Mouse (Mus musculus): ENCODE results near the gene Ndufb7.
"Not testable (repeated sequence)": the region's sequence is repeated elsewhere in the genome, so short reads cannot be mapped to it uniquely, and the experiment has no call there.

The Ndufb7 gene

DNA sequence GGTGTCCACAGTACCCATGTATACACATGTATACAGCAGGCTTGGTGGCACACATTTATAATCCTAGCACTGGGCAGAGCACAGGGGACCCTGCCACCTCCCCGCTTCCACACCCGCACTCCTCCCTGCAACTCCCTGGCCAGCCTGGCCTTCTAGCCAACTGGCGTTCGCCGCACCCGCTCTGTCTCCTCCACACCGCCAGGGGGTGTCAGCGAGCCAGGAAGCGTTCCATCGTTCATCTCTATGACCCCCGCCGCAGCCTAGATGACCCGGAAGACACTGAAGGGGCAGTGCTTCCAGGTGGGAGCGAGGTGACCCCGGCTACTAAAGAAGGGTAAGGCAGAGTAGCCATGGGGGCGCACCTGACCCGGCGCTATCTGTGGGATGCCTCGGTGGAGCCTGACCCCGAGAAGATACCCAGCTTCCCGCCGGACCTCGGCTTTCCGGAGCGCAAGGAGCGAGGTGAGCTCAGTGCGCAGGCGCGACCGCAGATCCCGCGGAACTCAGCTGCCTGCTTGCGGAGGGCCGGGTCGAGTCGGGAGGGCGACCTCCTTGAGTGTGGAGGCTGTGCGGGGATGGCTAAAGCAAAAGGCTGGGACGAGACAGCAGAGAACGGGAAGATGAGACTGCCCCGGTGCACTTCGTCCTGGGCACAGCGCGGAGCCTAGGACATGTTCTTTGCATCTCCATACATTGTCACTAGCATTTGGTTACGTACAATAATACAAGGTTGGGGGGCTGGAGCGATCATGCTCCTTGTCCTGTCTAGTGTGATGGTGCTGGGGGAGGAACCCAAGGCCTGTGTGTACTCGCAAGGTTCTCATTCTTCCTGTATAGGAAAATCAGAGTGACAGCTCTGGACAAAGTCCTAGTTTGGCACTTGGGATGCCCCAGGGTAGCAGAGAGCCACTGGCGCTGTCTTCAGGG lies at the start of gene Ndufb7:
TSS of gene Ndufb7 (plus strand) at position 203 of the 927 bp plus-strand sequence.
- DNase-seq, result peak; percentile 94

DNA sequence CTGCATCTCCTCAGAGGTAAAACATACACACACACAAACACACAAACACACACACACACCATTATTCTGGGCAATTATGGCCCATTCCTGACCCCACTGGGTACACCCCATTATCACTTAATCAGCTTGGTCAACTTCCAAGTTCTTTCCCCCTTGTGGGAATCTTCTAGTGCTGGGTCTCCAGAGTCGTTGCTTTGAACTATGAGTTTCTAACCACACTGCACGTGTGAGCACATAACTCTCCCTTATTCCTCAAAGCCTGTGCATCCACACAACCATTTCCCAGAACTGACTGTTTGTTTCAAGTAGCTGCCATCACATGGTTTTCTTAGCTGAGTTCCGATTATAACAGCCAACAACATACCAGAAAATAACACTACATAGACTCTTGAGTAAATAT lies 46.0 kb upstream of the Ndufb7 start:
- no peak for DNase-seq

DNA sequence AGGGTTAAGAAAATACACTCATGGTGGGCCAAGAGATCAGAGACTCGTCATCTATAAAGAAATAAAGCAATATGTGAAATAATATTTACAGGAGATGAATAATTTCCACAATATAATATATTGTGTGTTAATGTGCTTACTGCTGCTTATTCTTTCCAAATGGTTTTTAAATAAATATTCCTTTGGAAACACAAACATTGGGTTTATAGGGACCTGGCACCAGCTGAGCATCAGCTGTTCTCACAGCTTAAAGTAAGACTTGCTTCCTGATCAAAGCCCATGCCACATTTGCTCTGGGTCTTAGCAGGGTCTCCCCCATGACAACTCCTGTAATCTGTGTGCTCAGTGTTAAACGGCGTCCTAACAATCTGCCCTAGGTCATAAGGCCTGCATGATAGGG lies 45.6 kb upstream of the Ndufb7 start:
- DNase-seq, result not testable (repeated sequence)

GRCm38 (mm10) chr8:83521310-83521709 lies 45.2 kb upstream of the Ndufb7 start:
- DNase-seq, result no peak

GRCm38 (mm10) chr8:83534802-83535201 lies 31.7 kb upstream of the Ndufb7 start:
- DNase-seq, result no peak

- DNase-seq, result no peak
Measured at GRCm38 (mm10) chr8:83535736-83536135, 30.7 kb upstream of the Ndufb7 start, which contains the start of gene Olfr370. Gene Olfr370, plus strand, starts transcription at chr8:83535780.

- DNase-seq, result no peak
Measured at GRCm38 (mm10) chr8:83562669-83563068, 3.8 kb upstream of the Ndufb7 start.

DNA sequence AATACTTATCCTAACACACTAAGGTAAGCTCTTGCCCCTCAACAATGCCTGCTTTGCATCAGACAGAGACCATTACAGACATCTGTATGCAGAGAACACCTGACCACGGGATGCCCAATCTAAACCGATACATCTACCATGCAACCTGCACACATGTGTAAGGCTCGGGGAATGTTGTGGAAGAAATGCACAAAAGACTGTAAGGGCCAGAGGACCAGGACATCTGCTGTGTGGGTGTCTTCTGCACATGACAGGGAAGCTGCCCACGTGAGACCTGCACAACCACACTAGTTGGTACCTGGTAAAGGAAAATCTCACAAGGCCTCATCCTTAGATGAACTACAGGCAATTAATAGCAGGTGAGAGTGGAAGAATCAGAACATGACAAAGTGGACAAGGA lies 3.2 kb upstream of the Ndufb7 start:
- no peak for DNase-seq

DNA sequence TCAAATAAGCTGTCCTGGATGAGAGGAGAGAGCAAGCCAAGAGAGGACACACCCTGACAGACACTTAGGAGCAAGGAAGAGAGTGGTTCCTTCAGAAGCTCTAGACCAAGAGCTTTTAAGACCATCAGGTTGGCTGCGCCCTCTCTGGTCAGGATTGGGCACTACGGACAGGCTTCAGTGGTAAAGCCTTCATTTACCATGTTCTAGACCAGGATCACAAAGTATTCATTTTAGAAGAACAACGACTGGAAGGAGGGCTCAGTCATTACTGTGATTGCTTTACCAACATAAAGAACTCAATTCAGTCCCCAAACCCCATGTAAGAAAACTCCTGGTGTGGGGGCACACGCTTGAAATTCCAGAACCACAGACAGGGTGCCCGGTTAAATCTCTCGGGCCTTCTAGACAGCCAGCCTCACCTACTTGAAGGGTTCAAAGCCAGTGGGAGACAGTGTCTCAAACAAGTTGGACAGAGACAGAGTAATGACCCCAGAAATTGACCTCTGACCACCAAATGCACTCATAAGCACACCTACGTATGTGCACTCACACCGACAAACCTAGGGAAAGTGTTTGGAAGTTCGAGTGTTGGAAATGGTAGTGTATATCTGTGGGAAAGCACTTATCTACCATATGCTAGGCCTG lies 618 bp upstream of the Ndufb7 start:
- peak; percentile 83 for DNase-seq

GRCm38 (mm10) chr8:83567668-83568067 lies 1.2 kb downstream of the Ndufb7 start:
- DNase-seq, result peak; percentile 2

DNA sequence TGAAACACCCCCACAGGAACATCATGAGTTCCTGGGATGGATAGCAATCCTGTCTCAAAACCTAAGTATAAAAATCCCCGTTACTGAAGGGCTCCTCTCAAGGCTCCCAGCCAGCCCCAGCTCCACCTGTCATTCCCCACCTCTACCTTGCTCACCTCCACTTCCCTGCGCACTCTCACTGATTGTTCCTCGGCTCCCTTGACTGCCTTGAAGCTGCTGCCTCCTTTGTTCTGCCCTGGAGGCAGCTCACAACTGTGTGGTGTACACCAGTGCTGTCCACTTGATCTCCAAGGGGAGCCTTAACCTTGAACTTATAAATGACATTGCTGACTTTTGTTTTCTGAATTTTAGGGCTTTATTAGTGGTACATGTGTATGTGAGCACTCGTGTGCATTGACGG lies 1.7 kb downstream of the Ndufb7 start:
- DNase-seq, result no peak

- no peak for DNase-seq
Measured at GRCm38 (mm10) chr8:83568755-83569154, 2.3 kb downstream of the Ndufb7 start.

- DNase-seq, result no peak
Measured at GRCm38 (mm10) chr8:83569165-83569564, 2.7 kb downstream of the Ndufb7 start.

GRCm38 (mm10) chr8:83570272-83571000 lies 4.0 kb downstream of the Ndufb7 start:
- peak; percentile 2 for DNase-seq

DNA sequence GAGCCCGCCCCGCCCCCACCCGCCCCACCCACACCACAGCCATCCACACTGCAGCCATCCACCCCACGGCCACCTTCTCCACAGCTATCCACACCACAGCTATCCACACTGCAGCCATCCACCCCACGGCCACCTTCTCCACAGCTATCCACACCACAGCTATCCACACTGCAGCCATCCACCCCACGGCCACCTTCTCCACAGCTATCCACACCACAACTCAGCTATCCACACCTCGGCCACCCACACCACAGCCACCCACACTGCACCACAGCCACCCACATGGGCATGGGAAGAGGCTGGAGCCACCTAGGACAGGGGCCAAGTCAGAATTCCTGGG lies 4.5 kb downstream of the Ndufb7 start:
- not testable (repeated sequence) for DNase-seq

GRCm38 (mm10) chr8:83571791-83572190 lies 5.3 kb downstream of the Ndufb7 start:
- DNase-seq, result peak; percentile 2

- peak; percentile 4 for DNase-seq
Measured at GRCm38 (mm10) chr8:83572246-83572812, 5.9 kb downstream of the Ndufb7 start.

DNA sequence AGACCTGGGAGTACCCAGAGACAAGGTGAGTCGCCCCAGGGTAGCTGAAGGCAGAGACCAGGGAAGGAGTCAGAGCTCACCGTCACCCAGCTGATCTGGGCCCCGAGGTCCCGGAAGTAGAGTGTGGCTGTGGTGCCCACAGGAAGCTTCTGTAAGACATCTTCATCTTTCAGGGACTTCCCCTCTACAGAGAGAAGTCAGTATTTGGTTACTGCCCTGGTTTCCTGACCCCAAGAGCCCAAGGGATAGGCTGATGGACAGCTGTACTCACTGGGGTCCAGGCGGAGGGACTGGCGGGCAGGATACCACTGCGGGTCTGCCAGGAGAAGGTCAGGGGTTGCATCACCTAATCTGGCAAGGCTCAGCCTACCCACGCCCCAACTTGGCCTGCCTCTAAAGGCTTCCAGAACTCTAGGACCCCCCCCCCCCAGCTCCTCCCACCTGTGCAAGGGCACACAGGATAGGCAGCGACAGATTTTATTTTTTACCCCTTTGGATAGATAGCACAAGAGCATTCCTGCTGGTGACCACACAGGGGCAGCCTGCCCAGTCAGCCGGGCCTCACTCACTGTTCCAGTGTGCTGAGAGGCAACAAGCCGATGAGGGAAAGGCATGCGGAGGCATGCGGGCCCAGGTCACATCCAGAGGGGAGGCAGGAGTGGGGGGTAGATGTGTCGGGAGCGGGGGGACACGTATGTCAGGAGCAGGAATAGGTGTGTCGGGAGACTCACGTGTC lies 6.8 kb downstream of the Ndufb7 start:
- DNase-seq, result peak; percentile 21

GRCm38 (mm10) chr8:83574631-83575315 lies 8.3 kb downstream of the Ndufb7 start:
- DNase-seq, result peak; percentile 5

GRCm38 (mm10) chr8:83575561-83576515 lies 9.4 kb downstream of the Ndufb7 start:
- peak; percentile 5 for DNase-seq

DNA sequence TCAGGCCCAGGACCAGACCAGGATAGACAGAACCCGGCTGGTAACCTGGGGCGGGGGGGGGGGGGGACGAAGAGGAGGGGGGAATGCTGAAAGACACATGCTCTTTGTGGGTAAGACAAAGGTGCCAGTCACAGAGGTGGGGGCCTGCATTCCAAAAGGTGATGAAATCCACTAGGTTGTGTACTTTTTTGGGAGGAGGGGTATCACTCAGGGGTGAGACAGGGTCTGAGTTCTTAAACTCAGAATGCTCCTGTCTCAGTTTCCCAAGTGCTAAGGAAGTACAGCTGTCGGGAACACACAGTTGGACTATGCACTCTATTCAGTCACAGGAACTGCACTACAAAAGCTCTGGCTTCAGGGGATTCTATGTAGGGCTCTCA lies 10.0 kb downstream of the Ndufb7 start:
- no peak for DNase-seq
